Mouse (Mus musculus): ENCODE measurements at regions not wholly inside any gene's neighbourhood (a gene's known extent, or its start where the extent isn't known, plus 50 kb on each side); places are given as distances from the start of the nearest gene placed in this dataset.

- no peak for ATAC-seq (replicated peaks; ENCODE audit: poor library complexity, severe bottlenecking)
These were observed 118.5 kb downstream of the Slc38a6 start for GRCm38 (mm10) chr12:73405106-73405505.

- ATAC-seq (replicated peaks; ENCODE audit: poor library complexity, severe bottlenecking) = no peak
These were observed 117.4 kb downstream of the Slc38a6 start for GRCm38 (mm10) chr12:73403906-73404474.

Measured in granulocyte monocyte progenitor cell, adult 5-6 weeks (primary cell).